Mouse (Mus musculus): ENCODE data around the gene Ankrd11.

DNA sequence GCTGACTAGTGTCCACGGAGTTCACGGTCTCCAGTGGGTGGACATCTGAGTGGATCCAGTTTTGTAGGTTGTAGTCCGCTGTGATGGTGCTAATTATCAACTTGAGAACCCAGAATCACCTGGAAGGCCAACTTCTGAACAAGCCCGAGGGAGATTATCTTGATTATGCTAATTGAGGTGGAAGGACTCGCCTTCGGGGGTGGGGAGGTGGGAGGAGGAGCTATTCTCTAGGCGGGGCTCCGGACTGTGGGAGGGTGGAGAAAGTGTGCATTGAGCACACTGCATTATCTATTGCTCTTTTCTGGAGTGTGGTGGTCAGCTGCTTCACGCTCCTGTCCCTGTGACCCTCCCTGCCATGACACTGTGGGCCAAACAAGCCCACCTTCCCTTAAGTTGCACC lies 170.4 kb downstream of the Ankrd11 start:
- TF ChIP-seq ETS1 (IDR thresholded peaks at IDR 0.05; ENCODE audit: low read depth, low read length): peak; percentile 38; the same call in 1 of the 2 replicates
- TF ChIP-seq ZMIZ1 (IDR thresholded peaks at IDR 0.05; ENCODE audit: low read depth, low read length): no peak
- TF ChIP-seq TCF12 (IDR thresholded peaks at IDR 0.05; ENCODE audit: low read depth, low read length): 0 out of 2 replicates have a peak, but pooled peaks have one; percentile 20
